Mouse (Mus musculus) ES-E14 (cell line): ENCODE measurements around the gene Rbpj.
"Not testable (repeated sequence)": the region's sequence is repeated elsewhere in the genome, so short reads cannot be mapped to it uniquely, and the experiment has no call there.

Source experiments
- CHD2 ChIP-seq: IDR thresholded peaks from 2 replicates; pipeline ENCODE4 v1.6.1; 2014; ENCODE audit warnings: mild to moderate bottlenecking, low read depth, low read length, inconsistent platforms
- MAFK ChIP-seq: IDR thresholded peaks from 2 replicates; pipeline ENCODE4 v1.6.1; 2014; ENCODE audit warnings: mild to moderate bottlenecking, low read depth, low read length, inconsistent platforms; ENCODE audit not compliant: insufficient read depth
- ZNF384 ChIP-seq: IDR thresholded peaks from 2 replicates; pipeline ENCODE4 v1.6.1; 2012; ENCODE audit warnings: low read depth, low read length, inconsistent platforms

GRCm38 (mm10) chr5:53673493-53674150 lies 207.7 kb downstream of the Rbpj start:
- TF ChIP-seq CHD2, MAFK, ZNF384: not testable (repeated sequence)
